Mouse (Mus musculus): ENCODE results near the gene Cd68. TPM values are rescaled to one million over a fixed set of nuclear protein-coding genes. Genes with fewer than 3 reads are reported as not detected.

Gene Cd68
- polyA plus RNA-seq (2017; shearing (Covaris generic)): 10 to 100 TPM in 1 of 2 experiments, 1 to 10 TPM in 1; 5.9 to 15.7 TPM

DNA sequence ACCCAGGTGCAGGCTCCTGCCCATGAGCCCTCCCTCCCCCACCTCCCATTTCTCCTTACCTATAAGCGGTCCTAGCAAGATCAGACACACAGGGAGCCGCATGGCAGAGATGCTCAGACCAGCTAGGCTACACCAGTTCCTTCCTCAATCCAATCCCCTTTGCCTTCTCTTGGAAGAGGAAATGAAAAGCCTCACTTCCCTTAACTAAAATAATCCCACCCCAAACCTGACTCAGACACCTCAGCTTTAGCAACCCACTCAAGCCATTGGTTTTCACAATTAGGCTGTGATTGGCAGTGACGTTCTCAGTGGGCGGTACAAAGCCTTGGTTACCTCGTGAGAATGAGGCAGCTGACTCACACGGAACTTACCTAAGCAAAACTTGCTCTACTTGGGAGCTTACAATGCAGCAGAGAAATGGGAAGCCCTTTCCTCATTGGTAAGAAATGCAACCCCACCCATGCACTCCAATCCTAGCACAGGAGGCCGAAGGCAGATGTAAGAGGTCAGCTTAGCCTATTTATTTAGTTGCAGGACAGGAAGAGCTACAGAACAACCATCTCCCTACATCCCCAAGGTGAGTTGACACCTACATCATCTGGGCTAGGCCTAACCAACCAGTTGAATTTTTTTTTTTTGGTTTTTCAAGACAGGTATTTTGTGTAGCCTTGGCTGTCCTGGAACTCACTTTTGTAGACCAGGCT is at the start of gene Cd68:
Gene Cd68 (minus strand): TSS at position 193 of the 704 bp plus-strand sequence.

DNA sequence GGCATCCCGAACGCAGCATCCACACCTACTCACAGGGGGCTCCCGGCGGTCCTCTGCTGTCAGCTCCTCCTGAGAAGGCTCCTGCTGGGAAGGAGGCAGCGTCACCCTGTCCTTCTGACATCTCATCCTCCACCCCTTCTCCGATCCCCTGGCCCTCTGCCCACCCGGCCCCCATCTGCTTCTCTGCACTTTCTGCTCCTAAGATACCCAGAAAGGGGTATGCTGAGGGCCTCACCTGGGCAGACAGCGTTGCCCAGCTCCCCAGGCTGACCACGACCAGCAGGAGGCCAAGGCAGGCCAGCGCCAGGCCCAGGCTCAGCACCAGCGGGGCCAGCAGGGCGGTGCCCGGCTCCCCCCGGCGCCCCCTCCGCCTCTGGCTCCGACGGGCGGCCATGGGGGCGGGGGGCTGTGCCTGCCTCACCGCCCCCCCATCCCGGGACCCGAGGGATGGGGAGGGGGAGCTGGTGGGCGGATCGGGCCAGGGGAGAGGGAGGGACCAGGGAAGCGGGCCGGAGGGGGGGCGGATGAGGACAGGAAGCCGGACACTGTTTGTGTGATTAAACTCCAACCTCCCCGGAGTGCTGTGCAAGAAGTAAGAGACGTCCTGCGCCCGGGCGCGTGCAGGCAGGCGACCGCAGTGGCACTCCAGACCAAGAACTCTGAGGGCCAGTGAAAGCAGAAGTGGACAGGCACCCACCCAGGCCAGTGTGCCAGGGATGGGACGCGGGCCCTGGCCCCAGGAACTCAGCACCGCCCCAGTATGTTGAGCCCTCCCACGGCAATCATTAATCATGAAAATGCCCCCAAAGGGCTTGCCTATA is 29.6 kb upstream of the Cd68 start, which contains the start of the genes Tnfsf12 and Tnfsfm13:
Gene Tnfsf12 (minus strand): TSS at position 489 of the 821 bp plus-strand sequence.
Gene Tnfsfm13 (minus strand): TSS at position 738 of the 821 bp plus-strand sequence.

DNA sequence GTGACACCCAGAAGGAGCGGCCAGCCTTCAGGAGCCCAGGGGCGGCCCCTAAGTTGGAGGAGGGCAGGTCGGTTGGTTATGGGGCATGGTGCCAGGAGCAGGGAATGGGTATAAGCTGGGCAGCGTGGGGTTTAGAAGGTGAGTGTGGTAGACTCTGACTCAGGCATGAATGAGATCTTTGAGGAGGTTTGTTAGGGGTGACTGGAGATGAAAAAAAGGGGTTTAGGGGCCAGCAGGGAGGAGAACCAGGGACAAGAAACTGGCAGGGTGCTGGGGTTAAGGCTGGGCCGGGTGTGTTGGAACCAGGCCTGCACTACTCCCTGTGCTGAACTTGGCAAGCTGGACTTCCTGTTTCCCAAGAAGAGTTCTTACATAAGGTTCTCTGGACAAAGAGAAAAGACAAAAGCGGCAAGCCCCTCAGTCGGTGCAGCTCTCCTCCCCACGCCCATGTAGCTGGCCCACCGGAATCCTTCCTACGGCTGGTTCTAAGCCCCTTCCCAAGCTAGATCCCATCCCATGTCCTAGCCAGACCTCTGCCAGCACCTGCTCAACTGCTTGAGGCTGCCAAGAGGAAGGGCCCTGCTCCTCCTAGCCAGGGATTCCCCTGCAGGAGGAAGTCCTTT is 19.7 kb upstream of the Cd68 start, which contains the start of gene Tnfsf13:
Gene Tnfsf13 (minus strand): TSS at position 259 of the 623 bp plus-strand sequence.

GRCm38 (mm10) chr11:69681314-69682208 is 15.6 kb upstream of the Cd68 start, which contains the start of gene Senp3:
Senp3 (minus strand) TSS chr11:69682084.

GRCm38 (mm10) chr11:69672211-69672706 is 6.3 kb upstream of the Cd68 start, which contains the start of gene Eif4a1:
Eif4a1 (minus strand) TSS chr11:69672423.

DNA sequence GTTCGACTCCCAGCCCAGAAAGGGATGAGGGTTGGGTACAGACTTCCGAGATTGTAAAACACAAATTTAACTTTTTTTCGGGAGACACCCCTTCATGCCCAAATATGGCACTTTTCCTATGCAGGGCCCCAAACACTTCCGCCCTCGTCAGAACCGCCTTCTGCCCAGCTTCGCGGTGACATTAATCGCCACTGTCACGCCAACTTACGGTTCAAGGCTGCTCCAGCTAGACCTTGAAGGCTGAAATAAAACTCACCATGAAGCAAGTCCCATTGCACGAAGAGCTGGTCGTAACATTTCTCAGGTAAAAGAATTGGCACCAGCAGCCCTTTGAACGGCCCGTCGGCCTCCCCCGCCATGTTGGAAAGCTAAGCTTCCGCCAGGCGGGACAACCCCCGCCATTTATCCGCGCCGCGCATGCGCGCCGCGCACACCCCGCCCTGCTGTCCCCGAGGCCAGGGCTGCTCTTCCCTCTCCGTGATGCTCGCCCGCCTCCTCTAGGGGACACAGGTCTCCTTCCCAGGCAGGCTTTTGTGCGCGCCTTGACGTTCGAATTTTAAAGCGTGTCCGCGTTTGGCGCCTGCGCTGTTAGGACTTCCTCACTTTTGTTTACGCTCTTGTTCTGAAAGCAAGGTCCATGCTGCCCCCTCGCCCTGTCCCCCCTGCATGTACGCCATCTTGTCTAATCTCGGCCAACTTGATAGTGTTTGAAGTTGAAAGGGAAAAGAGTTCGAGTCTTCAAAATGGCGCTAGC is 3.6 kb downstream of the Cd68 start, which contains the start of gene Mpdu1:
Gene Mpdu1 (minus strand): TSS at position 430 of the 754 bp plus-strand sequence.

DNA sequence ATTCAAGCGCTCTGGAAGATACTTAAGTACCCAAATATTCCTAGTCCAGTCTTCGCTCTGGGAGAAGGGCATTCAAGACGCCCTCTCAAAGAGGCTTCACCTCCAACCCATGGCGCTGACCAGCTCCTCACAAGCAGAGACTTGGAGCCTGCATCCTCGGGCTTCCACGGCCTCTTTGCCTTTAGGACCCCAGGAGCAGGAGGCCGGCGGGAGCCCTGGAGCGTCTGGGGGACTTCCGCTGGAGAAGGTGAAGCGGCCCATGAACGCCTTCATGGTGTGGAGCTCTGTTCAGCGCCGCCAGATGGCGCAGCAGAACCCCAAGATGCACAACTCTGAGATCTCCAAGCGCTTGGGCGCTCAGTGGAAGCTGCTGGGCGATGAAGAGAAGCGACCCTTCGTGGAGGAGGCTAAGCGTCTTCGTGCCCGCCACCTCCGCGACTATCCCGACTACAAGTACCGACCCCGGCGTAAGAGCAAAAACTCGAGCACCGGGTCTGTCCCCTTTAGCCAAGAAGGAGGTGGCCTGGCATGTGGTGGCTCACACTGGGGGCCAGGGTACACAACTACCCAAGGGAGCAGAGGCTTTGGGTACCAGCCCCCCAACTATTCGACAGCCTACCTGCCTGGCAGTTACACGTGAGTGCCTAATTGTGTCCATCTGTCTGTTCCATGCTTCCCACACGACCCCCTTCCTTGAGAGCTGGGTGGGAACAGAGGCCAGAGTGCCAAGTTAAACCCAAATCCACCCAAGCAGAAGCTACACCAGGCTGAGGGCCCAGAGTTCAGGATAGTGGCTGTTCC is 10.5 kb downstream of the Cd68 start, which contains the start of gene Sox15:
Gene Sox15 (plus strand): TSS at position 51 of the 801 bp plus-strand sequence.

DNA sequence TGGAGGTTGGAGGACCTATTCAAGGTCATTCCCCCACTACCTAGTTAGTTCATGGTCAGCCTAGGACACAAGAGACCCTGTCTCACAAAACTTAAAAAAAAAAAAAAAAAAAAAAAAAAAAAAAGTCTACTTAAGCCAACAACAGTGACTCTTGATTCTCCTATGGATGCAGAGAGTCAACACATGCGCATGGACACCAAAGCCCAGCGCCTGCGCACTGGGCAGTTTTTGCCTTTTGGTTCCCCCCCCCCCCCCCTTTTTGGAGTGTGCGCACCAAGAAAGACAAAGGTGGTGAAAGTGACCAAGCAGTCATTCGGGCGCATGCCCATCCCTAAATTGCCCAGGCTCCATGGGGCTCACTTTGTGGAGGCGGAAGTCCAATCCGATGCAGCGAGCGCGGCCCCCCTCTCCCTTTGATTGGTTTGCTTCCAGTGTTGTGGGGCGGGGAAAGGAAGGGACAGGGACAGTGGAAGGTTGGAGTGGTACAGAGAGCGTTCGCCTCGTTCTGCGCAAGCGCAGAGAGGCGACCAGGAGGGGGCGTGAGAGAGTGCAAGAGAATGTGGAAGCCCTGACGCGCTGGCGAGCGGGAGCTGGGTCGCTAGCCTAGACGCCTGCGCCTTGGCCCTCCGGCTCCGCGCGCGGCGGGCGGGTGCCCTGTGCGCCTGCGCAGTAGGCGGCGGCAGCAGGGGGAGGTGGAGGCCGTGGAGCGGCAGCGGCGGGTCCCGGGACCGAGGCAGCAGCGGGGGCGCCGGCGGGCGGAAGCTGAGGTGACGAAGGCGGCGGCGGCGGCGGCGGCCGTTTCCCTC is 33.5 kb downstream of the Cd68 start, which contains the start of gene Fxr2:
Gene Fxr2 (plus strand): TSS at position 707 of the 806 bp plus-strand sequence.

DNA sequence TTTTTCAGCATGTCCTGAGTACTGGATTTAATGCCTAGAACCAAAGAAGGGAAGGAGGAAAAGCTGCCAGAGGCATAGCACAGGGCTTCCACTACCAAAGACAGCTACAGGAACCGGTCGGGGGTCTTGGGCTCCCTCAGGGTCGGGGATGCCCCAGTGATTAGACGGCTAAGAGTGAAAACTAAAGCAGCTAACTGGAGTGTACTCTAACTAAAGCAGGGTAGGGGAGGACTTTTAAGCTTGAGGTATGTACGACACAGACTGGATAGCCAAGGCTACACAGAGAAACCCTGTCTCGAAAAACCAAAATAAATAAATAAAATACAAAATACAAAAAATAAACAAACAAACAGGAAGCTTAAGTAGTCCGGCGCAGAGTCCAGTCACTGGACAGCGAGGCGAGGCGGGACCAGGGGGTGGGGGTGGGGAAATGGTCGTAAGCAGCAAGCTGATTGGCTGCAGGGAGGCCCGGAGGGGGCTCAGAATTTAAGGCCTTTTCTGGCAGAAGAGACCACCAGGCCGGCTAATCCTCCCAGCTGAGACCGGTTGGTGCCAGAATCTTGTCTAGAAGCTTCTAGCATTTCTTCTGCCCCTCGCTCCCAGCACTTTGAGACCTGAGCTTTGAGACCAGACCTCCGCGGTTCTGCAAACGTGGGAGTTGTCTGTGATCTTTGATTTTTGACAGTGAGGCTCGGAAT is 44.2 kb downstream of the Cd68 start, which contains the start of gene Sat2:
Gene Sat2 (plus strand): TSS at position 454 of the 698 bp plus-strand sequence.

GRCm38 (mm10) chr11:69617805-69618204 is 48.1 kb downstream of the Cd68 start, which contains the start of gene Shbg:
Shbg (minus strand) TSS chr11:69617905.

Other genes with a start within 250 kb of the Cd68 start
- gene Dnah2, start 117.0 kb downstream of the Cd68 start, polyA plus RNA-seq (2017; shearing (Covaris generic)): under 1 TPM; 0.02 to 0.48 TPM
- under 1 TPM; 0.23 to 0.32 TPM for gene Efnb3, start 105.9 kb downstream of the Cd68 start, polyA plus RNA-seq (2017; shearing (Covaris generic))
- gene Wrap53, start 85.9 kb downstream of the Cd68 start, polyA plus RNA-seq (2017; shearing (Covaris generic)): 10 to 100 TPM; 19.2 to 31.5 TPM
- gene Trp53, start 85.8 kb downstream of the Cd68 start, polyA plus RNA-seq (2017; shearing (Covaris generic)): 100 to 1,000 TPM; 162 to 242 TPM
- under 1 TPM in 1 of 2 experiments, not detected in 1; 0.14 TPM for gene Atp1b2, start 60.2 kb downstream of the Cd68 start, polyA plus RNA-seq (2017; shearing (Covaris generic))
- under 1 TPM in 1 of 2 experiments, not detected in 1; 0.32 TPM for gene Shbg, start 48.2 kb downstream of the Cd68 start, polyA plus RNA-seq (2017; shearing (Covaris generic))
- gene Sat2, start 44.1 kb downstream of the Cd68 start, polyA plus RNA-seq (2017; shearing (Covaris generic)): not detected
- gene Fxr2, start 33.2 kb downstream of the Cd68 start, polyA plus RNA-seq (2017; shearing (Covaris generic)): 10 to 100 TPM; 49.1 to 52.6 TPM
- not detected for gene Sox15, start 10.8 kb downstream of the Cd68 start, polyA plus RNA-seq (2017; shearing (Covaris generic))
- 10 to 100 TPM; 78.8 to 82.1 TPM for gene Mpdu1, start 3.5 kb downstream of the Cd68 start, polyA plus RNA-seq (2017; shearing (Covaris generic))
- gene Eif4a1, start 6.3 kb upstream of the Cd68 start, polyA plus RNA-seq (2017; shearing (Covaris generic)): 100 to 1,000 TPM; 550 to 657 TPM
- gene Senp3, start 15.9 kb upstream of the Cd68 start, polyA plus RNA-seq (2017; shearing (Covaris generic)): 10 to 100 TPM; 47.4 to 49.1 TPM
- gene Tnfsf13, start 19.6 kb upstream of the Cd68 start, polyA plus RNA-seq (2017; shearing (Covaris generic)): under 1 TPM; 0.13 to 0.34 TPM
- gene Tnfsf12, start 29.7 kb upstream of the Cd68 start, polyA plus RNA-seq (2017; shearing (Covaris generic)): under 1 TPM; 0.31 to 0.42 TPM
- gene Tnfsfm13, start 29.9 kb upstream of the Cd68 start, polyA plus RNA-seq (2017; shearing (Covaris generic)): under 1 TPM; 0.08 to 0.44 TPM
- gene Polr2a, start 92.5 kb upstream of the Cd68 start, polyA plus RNA-seq (2017; shearing (Covaris generic)): 10 to 100 TPM; 30.9 to 45.6 TPM
- gene Slc35g3, start 95.8 kb upstream of the Cd68 start, polyA plus RNA-seq (2017; shearing (Covaris generic)): not detected
- 1 to 10 TPM; 4.9 to 5.8 TPM for gene Zbtb4, start 99.8 kb upstream of the Cd68 start, polyA plus RNA-seq (2017; shearing (Covaris generic))
- gene Chrnb1, start 129.8 kb upstream of the Cd68 start, polyA plus RNA-seq (2017; shearing (Covaris generic)): 1 to 10 TPM; 1.6 to 3.6 TPM
- not detected for gene Fgf11, start 135.7 kb upstream of the Cd68 start, polyA plus RNA-seq (2017; shearing (Covaris generic))
- gene Tmem102, start 139.5 kb upstream of the Cd68 start, polyA plus RNA-seq (2017; shearing (Covaris generic)): under 1 TPM in 1 of 2 experiments, not detected in 1; 0.38 TPM
- gene Gm39566, start 149.1 kb upstream of the Cd68 start, polyA plus RNA-seq (2017; shearing (Covaris generic)): not detected
- gene Spem2, start 152.3 kb upstream of the Cd68 start, polyA plus RNA-seq (2017; shearing (Covaris generic)): not detected
- gene Spem1, start 156.0 kb upstream of the Cd68 start, polyA plus RNA-seq (2017; shearing (Covaris generic)): not detected
- gene Nlgn2, start 171.6 kb upstream of the Cd68 start, polyA plus RNA-seq (2017; shearing (Covaris generic)): under 1 TPM; 0.24 to 0.34 TPM
- 100 to 1,000 TPM; 109 to 131 TPM for gene Tmem256, start 172.4 kb upstream of the Cd68 start, polyA plus RNA-seq (2017; shearing (Covaris generic))
- gene Plscr3, start 180.2 kb upstream of the Cd68 start, polyA plus RNA-seq (2017; shearing (Covaris generic)): 10 to 100 TPM; 19.0 to 36.8 TPM
- not detected for gene Tnk1, start 192.6 kb upstream of the Cd68 start, polyA plus RNA-seq (2017; shearing (Covaris generic))
- gene Tmem95, start 211.9 kb upstream of the Cd68 start, polyA plus RNA-seq (2017; shearing (Covaris generic)): not detected
- gene Kctd11, start 215.3 kb upstream of the Cd68 start, polyA plus RNA-seq (2017; shearing (Covaris generic)): 1 to 10 TPM in 1 of 2 experiments, under 1 TPM in 1; 0.39 to 3.3 TPM
- gene Acap1, start 229.4 kb upstream of the Cd68 start, polyA plus RNA-seq (2017; shearing (Covaris generic)): 100 to 1,000 TPM; 299 to 487 TPM
- 1 to 10 TPM; 1.5 to 4.2 TPM for gene 2810408A11Rik, start 234.8 kb upstream of the Cd68 start, polyA plus RNA-seq (2017; shearing (Covaris generic))
- 1 to 10 TPM; 5.2 to 6.2 TPM for gene Neurl4, start 234.9 kb upstream of the Cd68 start, polyA plus RNA-seq (2017; shearing (Covaris generic))
- gene Gps2, start 247.7 kb upstream of the Cd68 start, polyA plus RNA-seq (2017; shearing (Covaris generic)): 100 to 1,000 TPM; 148 to 174 TPM

Measured in activated CD4-positive, CD25-positive, alpha-beta regulatory T cell (primary cell).